Mouse (Mus musculus) cortical plate, adult 2 months (tissue): ENCODE measurements around the gene Mark4.

ENCODE experiments used
- CTCF ChIP-seq: fragments of 200-500 bp; IDR thresholded peaks from 2 replicates; pipeline ENCODE4 v1.5.1; 2011; ENCODE audit warnings: mild to moderate bottlenecking, control low read depth, low read length; ENCODE audit not compliant: insufficient read depth; ENCODE audit errors: extremely low read depth
- POLR2A ChIP-seq: fragments of 200-500 bp; IDR thresholded peaks from 2 replicates; pipeline ENCODE4 v1.6.1; 2011; ENCODE audit warnings: mild to moderate bottlenecking, low read length, control low read depth; ENCODE audit not compliant: insufficient read depth; ENCODE audit errors: extremely low read depth

- TF ChIP-seq CTCF (no peak), POLR2A (no peak)
These were observed 9.5 kb downstream of the Mark4 start for GRCm38 (mm10) chr7:19449165-19449564.
